Mouse (Mus musculus): ENCODE results near the gene Axin2. TPM values are rescaled to one million over a fixed set of nuclear protein-coding genes. Genes with fewer than 3 reads are reported as not detected.

The Axin2 gene
- polyA plus RNA-seq, 1 experiment from 2014 or later: 2.4 TPM

DNA sequence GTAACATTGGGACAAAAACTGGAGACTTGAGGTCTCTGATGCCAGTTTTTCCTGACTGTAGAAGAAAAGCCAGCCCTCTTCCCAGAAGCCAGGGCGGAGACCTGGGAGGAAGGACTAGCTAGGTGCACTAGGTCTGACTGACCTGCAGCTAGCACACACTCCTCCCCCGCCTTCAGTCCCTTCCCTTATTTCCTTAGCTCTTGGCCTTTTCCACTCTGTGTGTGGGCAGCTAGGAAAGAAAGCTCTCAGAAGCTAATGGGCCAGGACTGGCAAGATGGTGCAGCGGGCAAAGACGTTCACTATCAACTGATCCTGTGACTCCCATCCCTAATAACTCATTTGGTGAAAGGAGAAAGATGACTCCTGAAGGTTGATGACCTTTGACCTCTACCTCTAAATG, 17.8 kb upstream of the Axin2 start:
- no peaks in the 10 kb centered on the region for H3K9me3 ChIP-seq (replicated peaks)
- H3K27ac ChIP-seq (ENCODE audit: poor library complexity, severe bottlenecking): no peak overlapping the region
- H3K36me3 ChIP-seq: no peaks in the 10 kb centered on the region
- 81% methylated on average over 4 of the region's 4 CpGs for WGBS
- ATAC-seq (ENCODE audit: insufficient number of reproducible peaks, low FRiP score): no peak
- H3K9ac ChIP-seq: no peak overlapping the region
- H3K27me3 ChIP-seq (replicated peaks): peaks cover 21% of the 10 kb centered on the region
- no peak overlapping the region for H3K4me3 ChIP-seq
- peaks cover 23% of the 10 kb centered on the region for H3K4me1 ChIP-seq (replicated peaks)
- H3K4me2 ChIP-seq: no peak overlapping the region

DNA sequence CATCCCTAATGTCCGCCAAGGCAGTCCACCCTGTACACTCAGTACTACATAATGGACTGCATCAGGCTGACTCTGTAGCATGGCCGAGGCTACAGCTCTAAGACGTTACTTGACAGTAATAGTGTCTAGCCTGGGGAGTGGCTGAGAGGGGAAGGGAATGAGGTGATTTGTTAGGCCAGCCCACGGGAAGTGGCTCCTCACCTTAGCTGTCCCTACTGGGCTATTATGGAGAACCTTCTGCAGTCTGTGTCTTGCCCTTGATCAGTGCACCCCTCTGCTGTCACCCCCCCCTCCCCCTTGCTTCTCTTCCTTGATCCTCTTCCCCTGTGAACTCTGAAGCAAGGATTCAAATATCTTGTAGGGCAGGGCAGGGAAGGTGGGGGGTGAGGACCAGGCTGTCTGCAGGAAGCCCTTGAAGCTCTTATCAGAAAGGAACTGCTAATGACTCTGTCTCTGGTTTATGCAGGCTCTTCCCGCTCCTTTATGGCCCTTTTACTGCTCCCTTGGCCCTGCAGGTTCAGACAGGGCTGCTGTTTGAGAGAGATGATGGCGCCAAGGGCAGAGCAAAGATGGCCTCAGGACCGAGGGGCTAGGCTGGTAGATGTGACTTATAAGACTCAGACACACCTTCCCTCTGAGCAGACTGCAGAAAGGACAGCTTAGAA, 13.4 kb upstream of the Axin2 start:
- no peaks in the 10 kb centered on the region for H3K36me3 ChIP-seq
- H3K4me3 ChIP-seq: no peak overlapping the region
- WGBS: 41% methylated on average over 7 of the region's 7 CpGs
- H3K9me3 ChIP-seq (replicated peaks): no peaks in the 10 kb centered on the region
- H3K9ac ChIP-seq: no peak overlapping the region
- ATAC-seq (ENCODE audit: insufficient number of reproducible peaks, low FRiP score): 0 out of 2 replicates have a peak, but pooled peaks have one; percentile 20
- peaks cover 25% of the 10 kb centered on the region for H3K27me3 ChIP-seq (replicated peaks)
- H3K4me2 ChIP-seq: no peak overlapping the region
- peaks cover 27% of the 10 kb centered on the region for H3K4me1 ChIP-seq (replicated peaks)
- no peak overlapping the region for H3K27ac ChIP-seq (ENCODE audit: poor library complexity, severe bottlenecking)

DNA sequence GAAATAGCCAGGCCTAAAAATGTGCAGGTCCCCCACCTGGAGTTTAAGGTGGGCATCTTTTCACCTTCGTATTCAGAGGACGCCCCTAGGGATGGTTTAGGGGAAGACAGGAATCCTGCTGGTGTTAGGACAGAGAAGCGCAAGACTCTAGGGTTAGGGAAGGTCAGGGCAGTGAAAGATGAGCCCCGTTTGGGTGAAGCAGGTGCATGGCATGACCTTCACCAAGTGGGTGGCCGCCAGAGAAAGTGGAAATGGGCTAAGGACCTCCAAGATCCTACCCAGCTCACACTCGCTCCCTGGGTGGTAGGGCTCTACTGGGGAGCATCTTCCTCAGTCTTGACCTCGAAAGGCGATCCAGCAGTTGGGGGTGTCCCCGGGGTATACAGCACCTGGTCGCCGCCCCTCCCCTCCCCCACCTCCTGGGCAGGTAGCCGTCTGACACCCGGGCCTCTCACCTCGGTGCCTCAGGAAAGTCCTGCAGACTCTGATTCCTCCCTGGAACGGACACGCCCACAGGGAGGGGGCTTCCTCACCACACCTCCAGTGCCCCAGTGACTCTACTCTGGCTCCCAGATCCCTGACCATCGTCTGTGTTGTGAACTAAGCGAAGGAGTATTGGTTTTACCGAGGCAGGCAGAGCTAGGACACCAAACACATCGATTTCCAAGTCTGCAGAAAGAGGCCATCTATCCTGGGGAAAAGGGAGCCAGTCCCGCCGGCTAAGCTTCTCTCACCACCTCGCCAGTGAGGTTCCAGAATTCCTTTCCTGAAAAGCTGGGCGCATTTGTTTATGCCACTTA, 10.6 kb upstream of the Axin2 start:
- Histone ChIP-seq H3K27ac (ENCODE audit: poor library complexity, severe bottlenecking) (no peak overlapping the region), H3K27me3 (replicated peaks) (peaks cover 25% of the 10 kb centered on the region), H3K4me3 (peak overlapping the region; percentile 33), H3K9ac (0 out of 2 replicates have a peak overlapping the region, but pooled peaks have one; percentile 32), H3K4me2 (peak overlapping the region; percentile 75), H3K36me3 (no peaks in the 10 kb centered on the region), H3K9me3 (replicated peaks) (peaks cover 7% of the 10 kb centered on the region; the same call in 1 of the 2 replicates), H3K4me1 (replicated peaks) (peaks cover 24% of the 10 kb centered on the region)
- ATAC-seq (ENCODE audit: insufficient number of reproducible peaks, low FRiP score): 0 out of 2 replicates have a peak, but pooled peaks have one; percentile 40
- WGBS: 3% methylated on average over 23 of the region's 24 CpGs

DNA sequence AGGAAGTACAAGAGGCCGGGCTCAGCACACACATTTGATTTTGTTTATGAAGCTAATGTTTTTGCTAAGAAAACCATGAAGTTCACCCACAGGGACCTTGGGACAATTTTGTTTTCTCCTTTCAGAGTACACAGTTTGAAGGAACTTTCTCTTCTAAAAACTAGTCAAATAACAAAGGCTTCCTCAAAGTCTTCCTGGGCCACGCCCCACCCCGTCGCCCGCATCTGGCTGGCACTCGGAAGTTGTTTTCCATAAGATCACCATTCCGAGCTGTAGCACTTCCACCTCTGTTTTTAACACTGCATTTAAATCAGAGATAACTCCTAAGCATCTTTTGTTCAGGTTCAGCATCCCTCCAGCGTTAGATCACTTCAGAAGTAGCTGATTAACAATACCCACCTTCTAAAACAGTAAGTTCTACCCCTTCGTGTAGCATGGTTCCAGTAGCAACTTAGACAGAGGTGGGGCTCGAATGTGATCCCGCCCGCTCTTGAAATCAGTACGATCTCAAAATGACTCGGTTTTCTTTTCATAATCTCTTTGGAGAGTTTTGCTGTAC, 9.7 kb upstream of the Axin2 start:
- no peak overlapping the region for H3K9ac ChIP-seq

DNA sequence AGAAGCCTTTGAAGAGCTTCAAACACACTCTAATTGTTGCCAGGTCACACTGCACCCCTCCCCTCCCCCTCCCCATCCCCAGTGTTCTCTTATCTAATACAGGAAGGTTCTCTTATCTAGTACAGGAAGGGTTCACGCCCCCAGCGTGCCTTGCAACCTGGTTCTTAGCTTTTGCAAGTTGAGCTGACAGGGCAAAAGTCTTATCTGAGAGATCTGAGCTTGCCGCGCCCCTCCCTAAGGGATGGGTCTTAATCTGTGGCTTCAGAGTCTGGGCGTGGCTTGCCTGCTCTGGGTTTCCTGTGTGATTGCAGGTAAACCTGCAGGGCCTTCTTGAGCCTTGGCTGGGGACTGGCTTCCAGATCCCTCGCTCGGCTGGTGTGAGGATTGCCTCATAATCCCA, 9.2 kb upstream of the Axin2 start:
- WGBS: 18% methylated on average over 7 of the region's 7 CpGs
- Histone ChIP-seq H3K9me3 (replicated peaks) (peaks cover 7% of the 10 kb centered on the region; the same call in 1 of the 2 replicates), H3K9ac (no peak overlapping the region), H3K27ac (ENCODE audit: poor library complexity, severe bottlenecking) (no peak overlapping the region), H3K4me1 (replicated peaks) (peaks cover 24% of the 10 kb centered on the region), H3K4me3 (peak overlapping the region; percentile 33; the same call in 1 of the 2 replicates), H3K4me2 (peak overlapping the region; percentile 75), H3K27me3 (replicated peaks) (peaks cover 25% of the 10 kb centered on the region), H3K36me3 (no peaks in the 10 kb centered on the region)
- peak; percentile 36; the same call in 1 of the 2 replicates for ATAC-seq (ENCODE audit: insufficient number of reproducible peaks, low FRiP score)

More for the DNA sequence above, 9.7 kb upstream of the Axin2 start:
- no peak for ATAC-seq (ENCODE audit: insufficient number of reproducible peaks, low FRiP score)
- WGBS: 1% methylated on average over 14 of the region's 14 CpGs
- Histone ChIP-seq H3K36me3 (no peaks in the 10 kb centered on the region), H3K4me3 (peak overlapping the region; percentile 33), H3K4me1 (replicated peaks) (peaks cover 24% of the 10 kb centered on the region), H3K27ac (ENCODE audit: poor library complexity, severe bottlenecking) (no peak overlapping the region), H3K9me3 (replicated peaks) (peaks cover 7% of the 10 kb centered on the region; the same call in 1 of the 2 replicates), H3K4me2 (peak overlapping the region; percentile 75), H3K27me3 (replicated peaks) (peaks cover 25% of the 10 kb centered on the region)

DNA sequence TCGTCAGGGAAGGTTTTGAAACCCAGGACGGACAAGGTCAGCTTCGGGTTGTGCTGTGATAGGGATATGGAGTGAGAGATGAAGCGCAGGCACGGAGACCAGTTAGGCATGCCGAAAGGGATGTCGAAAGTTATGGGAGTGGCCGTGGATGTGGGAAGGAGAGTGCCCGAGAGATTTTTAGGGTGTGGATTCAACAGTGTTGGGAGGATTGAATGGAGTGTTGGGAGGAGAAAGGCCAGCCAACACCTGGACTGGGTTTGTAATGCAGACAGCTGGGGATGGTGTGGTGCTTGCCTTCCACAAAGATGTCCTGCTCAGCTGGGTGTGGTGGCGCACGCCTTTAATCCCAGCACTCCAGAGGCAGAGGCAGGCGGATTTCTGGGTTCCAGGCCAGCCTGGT, 8.0 kb upstream of the Axin2 start:
- peaks cover 20% of the 10 kb centered on the region for H3K27me3 ChIP-seq (replicated peaks)

DNA sequence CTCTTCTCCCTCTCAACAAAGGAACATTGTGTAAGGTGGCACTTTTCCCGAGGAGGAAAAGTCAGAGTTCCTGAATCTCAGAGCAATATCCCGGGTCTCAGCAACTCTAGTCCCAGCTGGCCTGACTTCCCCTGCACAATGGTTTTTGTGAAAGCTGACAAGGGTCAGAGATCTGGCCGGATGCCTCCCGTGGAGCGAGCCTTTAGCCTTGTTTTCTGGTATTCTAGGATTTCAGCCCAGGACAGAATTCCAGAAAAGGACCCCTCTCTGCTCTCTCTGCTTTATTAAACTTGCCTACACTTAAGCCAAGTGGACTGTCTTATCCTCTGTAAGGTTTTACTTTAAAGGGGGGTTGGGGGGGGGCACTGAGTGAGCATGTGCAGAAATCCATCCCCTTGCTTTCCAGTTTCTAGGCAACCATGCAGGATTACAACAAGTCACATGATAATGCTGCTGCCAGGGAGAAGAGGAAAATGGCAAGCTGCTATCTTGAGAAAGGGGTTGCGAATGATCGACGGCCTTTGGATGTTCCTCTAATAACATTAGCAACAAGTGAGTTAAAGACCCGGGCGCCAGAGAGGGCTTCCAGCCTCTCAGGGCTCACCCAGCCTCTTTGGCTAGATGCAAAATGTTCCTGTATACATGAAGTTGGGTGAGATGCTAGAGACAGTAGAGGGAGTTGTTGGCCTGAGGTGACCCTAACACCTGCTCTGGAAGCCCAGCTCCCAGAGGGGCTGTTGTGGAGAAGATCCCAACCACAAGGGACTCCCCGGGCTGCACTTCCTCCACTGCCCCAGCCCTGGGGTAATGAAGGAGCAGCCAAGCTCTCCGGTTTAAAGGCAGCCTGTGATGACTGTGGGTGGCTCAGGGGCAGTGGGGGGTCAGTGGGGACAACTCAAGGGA, 2.5 kb upstream of the Axin2 start:
- Histone ChIP-seq H3K4me3 (no peak overlapping the region), H3K9me3 (replicated peaks) (peaks cover 13% of the 10 kb centered on the region; the same call in 1 of the 2 replicates), H3K4me2 (peak overlapping the region; percentile 26; the same call in 1 of the 2 replicates), H3K4me1 (replicated peaks) (peaks cover 9% of the 10 kb centered on the region), H3K36me3 (no peaks in the 10 kb centered on the region), H3K27ac (ENCODE audit: poor library complexity, severe bottlenecking) (no peak overlapping the region), H3K27me3 (replicated peaks) (no peaks in the 10 kb centered on the region), H3K9ac (no peak overlapping the region)
- 15% methylated on average over 12 of the region's 12 CpGs for WGBS
- ATAC-seq (ENCODE audit: insufficient number of reproducible peaks, low FRiP score): no peak

More for the DNA sequence above, 8.0 kb upstream of the Axin2 start:
- no peak overlapping the region for H3K4me2 ChIP-seq
- no peak overlapping the region for H3K9ac ChIP-seq
- no peaks in the 10 kb centered on the region for H3K36me3 ChIP-seq
- no peak overlapping the region for H3K27ac ChIP-seq (ENCODE audit: poor library complexity, severe bottlenecking)
- H3K4me1 ChIP-seq (replicated peaks): peaks cover 18% of the 10 kb centered on the region
- WGBS: 86% methylated on average over 12 of the region's 12 CpGs
- H3K9me3 ChIP-seq (replicated peaks): peaks cover 13% of the 10 kb centered on the region; the same call in 1 of the 2 replicates
- H3K4me3 ChIP-seq: no peak overlapping the region
- no peak for ATAC-seq (ENCODE audit: insufficient number of reproducible peaks, low FRiP score)

DNA sequence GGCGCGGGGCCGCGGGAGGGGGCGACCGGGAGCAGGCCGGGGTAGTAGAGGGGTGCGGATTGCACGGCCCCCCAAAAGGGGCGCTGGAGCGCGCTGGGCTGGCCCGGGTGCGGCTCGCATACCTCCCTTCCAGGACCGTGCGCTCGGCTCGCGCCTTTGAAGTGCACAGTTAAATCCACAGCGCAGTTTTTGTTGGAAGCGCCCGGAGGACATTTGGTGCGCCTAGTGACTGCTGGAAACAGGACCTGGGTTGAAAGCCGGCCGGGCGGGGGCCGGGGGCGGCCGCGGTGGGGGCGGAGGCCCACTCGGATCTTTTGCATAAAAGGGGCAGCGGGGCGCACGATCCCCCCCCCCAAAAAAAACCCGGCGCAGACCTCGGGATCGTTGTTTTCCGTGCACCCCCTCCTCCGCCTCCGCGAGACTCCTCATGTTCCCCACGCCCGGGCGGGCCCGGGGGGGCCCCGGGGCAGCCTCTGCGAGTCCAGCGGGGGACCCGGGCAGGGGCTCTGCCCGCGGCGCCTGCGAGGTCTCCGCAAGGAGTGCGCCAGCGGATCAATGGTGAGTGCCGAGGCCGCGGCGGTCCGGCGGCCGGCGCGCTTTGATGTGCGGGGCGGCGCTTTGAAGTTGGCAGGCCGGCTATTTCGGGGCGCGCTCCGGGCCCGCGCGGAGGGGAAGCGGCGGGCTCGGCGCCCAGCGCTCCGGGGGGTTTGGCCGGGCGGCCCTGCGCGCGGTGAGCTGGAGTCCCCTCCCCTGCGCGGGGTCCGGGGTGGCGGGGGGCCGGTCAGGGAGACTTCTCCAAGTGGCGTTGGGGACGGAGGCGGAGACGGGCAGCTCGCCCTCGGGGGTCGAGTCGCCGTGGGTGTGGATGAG, 722 bp downstream of the Axin2 start:
- H3K27ac ChIP-seq (ENCODE audit: poor library complexity, severe bottlenecking): peak overlapping the region; percentile 99
- peaks cover 33% of the 10 kb centered on the region for H3K4me1 ChIP-seq (replicated peaks)
- peaks cover 6% of the 10 kb centered on the region; the same call in 1 of the 2 replicates for H3K9me3 ChIP-seq (replicated peaks)
- H3K4me2 ChIP-seq: peak overlapping the region; percentile 97
- under 1% methylated on average over 97 of the region's 104 CpGs for WGBS
- peak; percentile 88 for ATAC-seq (ENCODE audit: insufficient number of reproducible peaks, low FRiP score)
- peak overlapping the region; percentile 87 for H3K4me3 ChIP-seq
- H3K36me3 ChIP-seq: no peaks in the 10 kb centered on the region
- H3K9ac ChIP-seq: peak overlapping the region; percentile 92
- H3K27me3 ChIP-seq (replicated peaks): peaks cover 12% of the 10 kb centered on the region; the same call in 1 of the 2 replicates

DNA sequence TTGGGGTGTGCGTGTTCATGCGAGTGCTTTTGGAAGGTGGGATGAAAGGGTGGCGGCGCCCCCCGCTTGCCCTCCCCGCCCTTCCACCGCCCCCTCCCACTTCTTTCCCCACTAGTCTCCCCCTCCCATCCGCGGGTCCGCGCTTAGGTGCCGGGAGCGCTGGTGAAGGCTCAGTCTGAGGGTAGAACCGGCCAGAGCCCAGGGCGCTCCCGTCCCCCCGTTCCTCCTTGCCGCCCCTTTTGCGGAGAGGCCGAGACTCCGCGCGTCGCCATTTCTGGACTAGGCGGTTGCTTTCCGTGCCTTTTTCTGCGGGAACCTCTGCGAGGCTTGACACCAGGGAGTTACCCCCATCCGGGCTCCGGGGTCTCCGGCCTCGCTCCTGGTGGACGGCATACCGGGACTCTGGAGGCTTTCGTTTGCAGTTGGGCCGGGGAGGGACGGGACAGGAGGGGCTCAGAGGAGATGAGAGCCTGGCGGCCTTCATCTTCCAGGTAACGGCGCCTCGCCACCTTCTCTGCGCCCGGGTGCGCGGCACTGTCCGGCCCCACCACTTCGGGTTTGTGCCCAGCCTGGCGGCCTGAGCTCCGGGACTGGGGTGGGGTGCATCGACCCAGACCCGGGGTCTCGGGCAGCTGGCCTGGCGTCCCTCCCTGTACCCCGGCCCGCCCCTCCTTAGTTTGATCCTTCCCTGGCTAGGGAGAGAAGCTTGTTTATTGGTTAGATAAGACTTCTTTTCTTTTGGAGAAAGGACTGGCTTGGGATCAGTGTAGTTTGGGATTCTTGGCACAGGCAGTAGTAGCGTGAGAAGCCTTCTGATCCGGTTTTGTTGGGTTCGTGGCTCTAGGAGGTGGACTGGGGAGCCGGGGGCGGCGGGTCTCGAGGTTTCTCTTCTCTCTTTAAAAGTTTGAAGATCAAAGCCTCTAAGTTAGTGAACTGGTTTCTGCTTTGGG, 1.6 kb downstream of the Axin2 start:
- H3K27ac ChIP-seq (ENCODE audit: poor library complexity, severe bottlenecking): peak overlapping the region; percentile 99
- no peaks in the 10 kb centered on the region for H3K36me3 ChIP-seq
- no peak for ATAC-seq (ENCODE audit: insufficient number of reproducible peaks, low FRiP score)
- H3K4me3 ChIP-seq: peak overlapping the region; percentile 87
- peak overlapping the region; percentile 92 for H3K9ac ChIP-seq
- H3K4me1 ChIP-seq (replicated peaks): peaks cover 40% of the 10 kb centered on the region
- peaks cover 2% of the 10 kb centered on the region; the same call in 1 of the 2 replicates for H3K9me3 ChIP-seq (replicated peaks)
- peak overlapping the region; percentile 97 for H3K4me2 ChIP-seq
- H3K27me3 ChIP-seq (replicated peaks): peaks cover 12% of the 10 kb centered on the region; the same call in 1 of the 2 replicates
- WGBS: under 1% methylated on average over 59 of the region's 62 CpGs

Data from heart, embryonic 12.5 days (tissue).